Mouse (Mus musculus) ES-E14 (cell line): Measurements from ENCODE around the gene Tshz3.

Experiments used
- CHD2 ChIP-seq: IDR thresholded peaks from 2 replicates; pipeline ENCODE4 v1.6.1; 2014; ENCODE audit warnings: mild to moderate bottlenecking, low read depth, low read length, inconsistent platforms
- MAFK ChIP-seq: IDR thresholded peaks from 2 replicates; pipeline ENCODE4 v1.6.1; 2014; ENCODE audit warnings: mild to moderate bottlenecking, low read depth, low read length, inconsistent platforms; ENCODE audit not compliant: insufficient read depth
- ZNF384 ChIP-seq: IDR thresholded peaks from 2 replicates; pipeline ENCODE4 v1.6.1; 2012; ENCODE audit warnings: low read depth, low read length, inconsistent platforms

DNA sequence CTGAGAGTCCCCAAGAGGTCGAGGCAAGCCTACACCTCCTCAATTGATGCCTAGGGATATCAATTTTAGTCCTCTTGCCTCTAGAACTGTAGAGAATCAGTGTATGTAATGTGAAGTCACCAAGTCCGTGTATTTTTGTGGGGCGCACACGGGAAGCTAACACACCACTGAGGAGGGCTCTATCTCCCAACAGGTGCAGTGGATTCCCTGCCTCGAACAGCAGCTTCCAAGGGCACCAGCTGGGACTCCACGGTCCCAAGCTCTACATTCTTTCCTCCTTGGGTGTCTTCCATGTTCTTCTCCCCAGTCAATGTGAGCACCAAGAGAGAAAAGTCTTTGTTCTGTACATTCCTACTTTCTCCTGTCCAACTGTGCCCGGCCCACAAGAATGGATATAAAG is 38.7 kb upstream of the Tshz3 start:
- TF ChIP-seq CHD2 = no peak
- no peak for TF ChIP-seq MAFK
- TF ChIP-seq ZNF384 = no peak
